Mouse (Mus musculus): ENCODE data around the gene Psmd14. TPM values are rescaled to one million over a fixed set of nuclear protein-coding genes. Genes with fewer than 3 reads are reported as not detected.

The Psmd14 gene
- total RNA-seq (2014; fragmentation: Nextera tagmentation) (154 and 164 TPM in 2 replicates), total RNA-seq (2017) (152 and 162 TPM in 2 replicates), polyA plus RNA-seq (2012) (5.1 and 16.5 TPM in 2 replicates)

GRCm38 (mm10) chr2:61711108-61712040 lies at the start of gene Psmd14:
Gene Psmd14 (plus strand): TSS chr2:61711694.
- H3K9me3 ChIP-seq (replicated peaks) = peaks cover 10% of the 10 kb centered on the region; the same call in 1 of the 2 replicates
- peaks cover 15% of the 10 kb centered on the region for H3K4me1 ChIP-seq (ENCODE audit: insufficient read depth, low read depth, low read length)
- no peaks in the 10 kb centered on the region for H3K27me3 ChIP-seq (ENCODE audit: insufficient read depth, low read length)
- ATAC-seq (ENCODE audit: extremely low read depth, insufficient number of reproducible peaks, low FRiP score, poor library complexity, severe bottlenecking) (peak; percentile 78), DNase-seq (ENCODE audit: low spot score) (peak; percentile 92)
- peak within 1 kb of the TSS; percentile 96 for H3K4me3 ChIP-seq (ENCODE audit: low read depth, low read length)
- H3K36me3 ChIP-seq (replicated peaks) = peaks cover 25% of the 10 kb centered on the region
- TF ChIP-seq CTCF (IDR thresholded peaks at IDR 0.05; ENCODE audit: low read depth, low read length) = no peak
- no peak for TF ChIP-seq TAL1 (conservative IDR thresholded peaks at IDR 0.05; ENCODE audit: low read depth, low read length)
- TF ChIP-seq POLR2AphosphoS5 (IDR thresholded peaks at IDR 0.05; ENCODE audit: insufficient replicate concordance, low read depth, low read length) = no peak
- TF ChIP-seq GATA2 (IDR thresholded peaks at IDR 0.05; ENCODE audit: borderline replicate concordance, low read depth, low read length) = no peak
- TF ChIP-seq GATA1 (IDR thresholded peaks at IDR 0.05; ENCODE audit: borderline replicate concordance, low read length) = no peak

- DNase-seq (ENCODE audit: low spot score) = no peak
- Histone ChIP-seq H3K36me3 (replicated peaks) (no peaks in the 10 kb centered on the region), H3K4me1 (ENCODE audit: insufficient read depth, low read depth, low read length) (peaks cover 2% of the 10 kb centered on the region; the same call in 1 of the 2 replicates), H3K4me3 (ENCODE audit: low read depth, low read length) (no peak overlapping the region), H3K9me3 (replicated peaks) (no peaks in the 10 kb centered on the region), H3K27me3 (ENCODE audit: insufficient read depth, low read length) (no peaks in the 10 kb centered on the region)
- TF ChIP-seq CTCF (IDR thresholded peaks at IDR 0.05; ENCODE audit: low read depth, low read length) (no peak), POLR2AphosphoS5 (IDR thresholded peaks at IDR 0.05; ENCODE audit: insufficient replicate concordance, low read depth, low read length) (no peak), GATA1 (IDR thresholded peaks at IDR 0.05; ENCODE audit: borderline replicate concordance, low read length) (no peak), GATA2 (IDR thresholded peaks at IDR 0.05; ENCODE audit: borderline replicate concordance, low read depth, low read length) (no peak), TAL1 (conservative IDR thresholded peaks at IDR 0.05; ENCODE audit: low read depth, low read length) (no peak)
- no peak for ATAC-seq (ENCODE audit: extremely low read depth, insufficient number of reproducible peaks, low FRiP score, poor library complexity, severe bottlenecking)
Measured at GRCm38 (mm10) chr2:61662833-61663232, 48.7 kb upstream of the Psmd14 start.

- H3K9me3 ChIP-seq (replicated peaks) = no peaks in the 10 kb centered on the region
- DNase-seq (ENCODE audit: low spot score) (no peak), ATAC-seq (ENCODE audit: extremely low read depth, insufficient number of reproducible peaks, low FRiP score, poor library complexity, severe bottlenecking) (no peak)
- H3K27me3 ChIP-seq (ENCODE audit: insufficient read depth, low read length) = no peaks in the 10 kb centered on the region
- no peaks in the 10 kb centered on the region for H3K36me3 ChIP-seq (replicated peaks)
- TF ChIP-seq GATA2 (IDR thresholded peaks at IDR 0.05; ENCODE audit: borderline replicate concordance, low read depth, low read length) = no peak
- TF ChIP-seq POLR2AphosphoS5 (IDR thresholded peaks at IDR 0.05; ENCODE audit: insufficient replicate concordance, low read depth, low read length) = no peak
- no peak for TF ChIP-seq CTCF (IDR thresholded peaks at IDR 0.05; ENCODE audit: low read depth, low read length)
- TF ChIP-seq TAL1 (conservative IDR thresholded peaks at IDR 0.05; ENCODE audit: low read depth, low read length) = no peak
- peaks cover 2% of the 10 kb centered on the region; the same call in 1 of the 2 replicates for H3K4me1 ChIP-seq (ENCODE audit: insufficient read depth, low read depth, low read length)
- no peak overlapping the region for H3K4me3 ChIP-seq (ENCODE audit: low read depth, low read length)
Measured at GRCm38 (mm10) chr2:61663573-61664241, 47.8 kb upstream of the Psmd14 start.

GRCm38 (mm10) chr2:61667420-61667819 lies 44.1 kb upstream of the Psmd14 start:
- H3K4me1 ChIP-seq (ENCODE audit: insufficient read depth, low read depth, low read length) = peaks cover 2% of the 10 kb centered on the region; the same call in 1 of the 2 replicates
- H3K4me3 ChIP-seq (ENCODE audit: low read depth, low read length) = no peak overlapping the region
- no peaks in the 10 kb centered on the region for H3K27me3 ChIP-seq (ENCODE audit: insufficient read depth, low read length)
- TF ChIP-seq POLR2AphosphoS5 (IDR thresholded peaks at IDR 0.05; ENCODE audit: insufficient replicate concordance, low read depth, low read length) (no peak), TAL1 (conservative IDR thresholded peaks at IDR 0.05; ENCODE audit: low read depth, low read length) (no peak), GATA1 (IDR thresholded peaks at IDR 0.05; ENCODE audit: borderline replicate concordance, low read length) (no peak), CTCF (IDR thresholded peaks at IDR 0.05; ENCODE audit: low read depth, low read length) (no peak), GATA2 (IDR thresholded peaks at IDR 0.05; ENCODE audit: borderline replicate concordance, low read depth, low read length) (no peak)
- ATAC-seq (ENCODE audit: extremely low read depth, insufficient number of reproducible peaks, low FRiP score, poor library complexity, severe bottlenecking) = no peak
- no peak for DNase-seq (ENCODE audit: low spot score)
- H3K36me3 ChIP-seq (replicated peaks) = no peaks in the 10 kb centered on the region
- H3K9me3 ChIP-seq (replicated peaks) = no peaks in the 10 kb centered on the region

GRCm38 (mm10) chr2:61668260-61668659 lies 43.2 kb upstream of the Psmd14 start:
- Histone ChIP-seq H3K9me3 (replicated peaks) (no peaks in the 10 kb centered on the region), H3K4me1 (ENCODE audit: insufficient read depth, low read depth, low read length) (peaks cover 2% of the 10 kb centered on the region; the same call in 1 of the 2 replicates), H3K36me3 (replicated peaks) (no peaks in the 10 kb centered on the region), H3K4me3 (ENCODE audit: low read depth, low read length) (no peak overlapping the region), H3K27me3 (ENCODE audit: insufficient read depth, low read length) (no peaks in the 10 kb centered on the region)
- ATAC-seq (ENCODE audit: extremely low read depth, insufficient number of reproducible peaks, low FRiP score, poor library complexity, severe bottlenecking) = no peak
- DNase-seq (ENCODE audit: low spot score) = peak; percentile 32
- TF ChIP-seq GATA1 (IDR thresholded peaks at IDR 0.05; ENCODE audit: borderline replicate concordance, low read length) (no peak), CTCF (IDR thresholded peaks at IDR 0.05; ENCODE audit: low read depth, low read length) (peak; percentile 40)

GRCm38 (mm10) chr2:61674555-61674954 lies 36.9 kb upstream of the Psmd14 start:
- H3K27me3 ChIP-seq (ENCODE audit: insufficient read depth, low read length) = peaks cover 6% of the 10 kb centered on the region; the same call in 1 of the 2 replicates
- ATAC-seq (ENCODE audit: extremely low read depth, insufficient number of reproducible peaks, low FRiP score, poor library complexity, severe bottlenecking) (no peak), DNase-seq (ENCODE audit: low spot score) (no peak)
- no peaks in the 10 kb centered on the region for H3K36me3 ChIP-seq (replicated peaks)
- H3K4me3 ChIP-seq (ENCODE audit: low read depth, low read length) = no peak overlapping the region
- TF ChIP-seq POLR2AphosphoS5 (IDR thresholded peaks at IDR 0.05; ENCODE audit: insufficient replicate concordance, low read depth, low read length) (no peak), CTCF (IDR thresholded peaks at IDR 0.05; ENCODE audit: low read depth, low read length) (no peak), GATA1 (IDR thresholded peaks at IDR 0.05; ENCODE audit: borderline replicate concordance, low read length) (no peak), TAL1 (conservative IDR thresholded peaks at IDR 0.05; ENCODE audit: low read depth, low read length) (no peak), GATA2 (IDR thresholded peaks at IDR 0.05; ENCODE audit: borderline replicate concordance, low read depth, low read length) (no peak)
- no peaks in the 10 kb centered on the region for H3K9me3 ChIP-seq (replicated peaks)
- peaks cover 4% of the 10 kb centered on the region; the same call in 1 of the 2 replicates for H3K4me1 ChIP-seq (ENCODE audit: insufficient read depth, low read depth, low read length)
